Mouse (Mus musculus) small intestine, adult 2 months (tissue): ENCODE measurements around the gene Snx1.

ENCODE experiments used
- CTCF ChIP-seq: fragments of 200-500 bp; IDR thresholded peaks from 2 replicates; pipeline ENCODE4 v1.5.1; 2012; ENCODE audit warnings: low read depth, mild to moderate bottlenecking, control low read depth, inconsistent platforms, low read length, moderate library complexity, mixed read lengths; ENCODE audit not compliant: insufficient replicate concordance, insufficient read length; ENCODE audit errors: extremely low read depth
- POLR2A ChIP-seq: fragments of 200-500 bp; IDR thresholded peaks from 2 replicates; pipeline ENCODE4 v1.6.1; 2012; ENCODE audit warnings: low read depth, mild to moderate bottlenecking, control low read depth, inconsistent platforms, low read length, moderate library complexity

- TF ChIP-seq POLR2A = no peak
- TF ChIP-seq CTCF = no peak
Observed at GRCm38 (mm10) chr9:66138193-66138592, 11.8 kb upstream of the Snx1 start.
